Mouse (Mus musculus): Measurements from ENCODE around the gene Gk5.

DNA sequence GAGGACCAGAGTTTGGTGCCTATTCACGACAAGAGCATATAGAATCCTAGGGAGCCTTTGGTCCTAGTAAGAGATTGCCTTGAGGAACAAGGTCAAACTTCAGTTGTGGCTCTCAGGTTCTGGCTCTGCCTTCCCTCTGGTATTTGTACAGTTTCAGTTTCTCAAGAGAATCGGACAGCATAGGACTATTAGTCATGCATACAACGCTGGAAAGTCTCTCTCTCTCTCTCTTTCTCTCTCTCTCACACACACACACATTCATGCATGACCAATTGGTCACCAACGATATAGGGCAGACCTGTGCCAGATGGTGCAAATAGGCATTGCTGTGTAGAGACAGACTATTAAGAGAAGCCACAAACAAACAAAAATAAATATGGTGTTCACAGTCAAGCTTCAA, 946 bp upstream of the Gk5 start:
- TF ChIP-seq CTCF (IDR thresholded peaks at IDR 0.05; ENCODE audit: insufficient read depth, low read depth, low read length) (no peak), POLR2A (IDR thresholded peaks at IDR 0.05; ENCODE audit: insufficient read depth, low read depth, low read length) (no peak)

All from olfactory bulb, adult 2 months (tissue).